Mouse (Mus musculus): Measurements from ENCODE around the gene Col28a1. TPM values are rescaled to one million over a fixed set of nuclear protein-coding genes. Genes with fewer than 3 reads are reported as not detected.

The Col28a1 gene
- polyA plus RNA-seq, 1 experiment, result 0.01 TPM

DNA sequence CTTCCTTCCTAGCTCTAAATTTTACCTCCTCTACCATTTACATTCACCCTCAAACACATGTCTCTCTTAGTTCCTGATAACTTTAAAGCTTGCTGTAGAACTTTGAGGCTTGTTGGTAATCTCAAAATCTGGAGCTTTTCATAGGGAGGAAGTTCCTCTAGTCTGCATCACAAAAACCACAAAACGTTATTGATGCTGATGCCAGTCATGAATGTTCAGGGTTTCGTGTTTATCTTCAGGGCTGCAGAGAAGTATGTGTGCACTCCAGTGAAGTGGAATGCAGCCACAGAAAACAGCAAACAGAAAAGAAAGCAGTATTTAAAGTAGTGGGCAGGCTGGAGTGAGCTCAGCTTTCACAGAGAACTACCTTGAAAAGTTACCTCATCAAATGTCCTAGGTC lies 124.0 kb downstream of the Col28a1 start:
- Histone ChIP-seq H3ac (ENCODE audit: control insufficient read depth, insufficient read length, low read depth) (no peak overlapping the region), H3K36me3 (ENCODE audit: control insufficient read depth, insufficient read depth) (no peaks in the 10 kb centered on the region), H3K79me3 (ENCODE audit: low read depth) (no peaks in the 10 kb centered on the region), H3K27me3 (ENCODE audit: control insufficient read depth, insufficient read depth, insufficient read length) (no peaks in the 10 kb centered on the region), H3K4me3 (ENCODE audit: insufficient read depth, poor library complexity, severe bottlenecking) (no peak overlapping the region), H3K79me2 (ENCODE audit: control insufficient read depth, insufficient read depth) (no peaks in the 10 kb centered on the region)
- no peak for TF ChIP-seq FOSL1 (IDR thresholded peaks at IDR 0.05; ENCODE audit: insufficient read depth, low read length, poor library complexity, severe bottlenecking)
- no peak for TF ChIP-seq CTCF (IDR thresholded peaks at IDR 0.05; ENCODE audit: control insufficient read depth, insufficient read depth, insufficient read length)
- no peak for TF ChIP-seq MYOG (IDR thresholded peaks at IDR 0.05; ENCODE audit: control insufficient read depth, extremely low read depth, insufficient read length)
- no peak for TF ChIP-seq CEBPB (IDR thresholded peaks at IDR 0.05; ENCODE audit: low read depth)
- TF ChIP-seq MYOD1 (IDR thresholded peaks at IDR 0.05; ENCODE audit: control insufficient read depth, insufficient read length, low read depth), result no peak
- no peak for TF ChIP-seq MAX (IDR thresholded peaks at IDR 0.05)
- TF ChIP-seq USF1 (IDR thresholded peaks at IDR 0.05; ENCODE audit: low read depth), result no peak

DNA sequence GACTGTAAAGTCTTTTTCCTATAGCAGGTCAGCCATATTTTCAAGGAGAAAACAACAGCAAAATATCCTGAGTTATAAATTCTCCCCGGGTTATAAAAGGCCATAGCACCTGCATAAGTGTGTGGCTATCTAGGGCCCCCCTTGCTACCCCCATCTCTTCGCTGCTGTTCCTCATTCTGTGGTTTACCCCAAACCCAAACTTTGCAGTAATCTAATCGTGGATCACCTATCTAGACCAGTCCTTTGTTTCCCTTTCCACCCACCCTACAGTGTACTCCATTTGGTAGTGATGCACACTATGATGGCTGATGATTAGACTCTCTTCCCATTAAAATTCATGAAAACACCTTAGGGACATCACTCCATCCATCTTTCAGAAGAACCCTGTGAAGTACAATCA lies 125.3 kb downstream of the Col28a1 start:
- Histone ChIP-seq H3K79me3 (ENCODE audit: low read depth) (no peaks in the 10 kb centered on the region), H3ac (ENCODE audit: control insufficient read depth, insufficient read length, low read depth) (no peak overlapping the region)
- TF ChIP-seq CEBPB (IDR thresholded peaks at IDR 0.05; ENCODE audit: low read depth), result no peak
- no peak for TF ChIP-seq CTCF (IDR thresholded peaks at IDR 0.05; ENCODE audit: control insufficient read depth, insufficient read depth, insufficient read length)
- TF ChIP-seq MYOD1 (IDR thresholded peaks at IDR 0.05; ENCODE audit: control insufficient read depth, insufficient read length, low read depth), result no peak
- no peak for TF ChIP-seq USF1 (IDR thresholded peaks at IDR 0.05; ENCODE audit: low read depth)
- TF ChIP-seq MAX (IDR thresholded peaks at IDR 0.05), result no peak
- no peak for TF ChIP-seq MYOG (IDR thresholded peaks at IDR 0.05; ENCODE audit: control insufficient read depth, extremely low read depth, insufficient read length)
- no peak for TF ChIP-seq FOSL1 (IDR thresholded peaks at IDR 0.05; ENCODE audit: insufficient read depth, low read length, poor library complexity, severe bottlenecking)

DNA sequence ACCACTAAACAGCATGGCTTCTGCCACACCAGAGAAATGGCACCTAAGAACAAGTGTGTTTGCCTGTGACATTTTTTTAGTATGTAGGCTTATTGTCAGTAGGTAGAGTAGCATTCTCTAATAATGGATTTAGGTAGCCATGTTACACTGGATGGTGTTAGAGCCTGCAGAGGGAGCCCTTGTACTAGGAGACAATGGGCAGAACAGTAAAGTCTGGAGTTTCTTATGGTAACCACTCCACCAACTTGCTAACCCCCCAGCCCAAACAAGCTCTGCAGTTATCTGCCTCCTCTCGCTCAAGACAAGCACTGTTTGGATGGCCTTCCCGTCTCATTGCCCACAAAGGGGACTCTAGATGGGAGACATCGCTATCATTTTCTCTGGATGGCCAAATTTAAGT lies 126.2 kb downstream of the Col28a1 start:
- Histone ChIP-seq H3K79me3 (ENCODE audit: low read depth) (no peaks in the 10 kb centered on the region), H3ac (ENCODE audit: control insufficient read depth, insufficient read length, low read depth) (no peak overlapping the region), H3K4me3 (ENCODE audit: insufficient read depth, poor library complexity, severe bottlenecking) (no peak overlapping the region), H3K36me3 (ENCODE audit: control insufficient read depth, insufficient read depth) (no peaks in the 10 kb centered on the region), H3K27me3 (ENCODE audit: control insufficient read depth, insufficient read depth, insufficient read length) (no peaks in the 10 kb centered on the region), H3K79me2 (ENCODE audit: control insufficient read depth, insufficient read depth) (no peaks in the 10 kb centered on the region)
- TF ChIP-seq CEBPB (IDR thresholded peaks at IDR 0.05; ENCODE audit: low read depth), result no peak
- TF ChIP-seq MYOD1 (IDR thresholded peaks at IDR 0.05; ENCODE audit: control insufficient read depth, insufficient read length, low read depth), result no peak
- no peak for TF ChIP-seq MYOG (IDR thresholded peaks at IDR 0.05; ENCODE audit: control insufficient read depth, extremely low read depth, insufficient read length)
- no peak for TF ChIP-seq FOSL1 (IDR thresholded peaks at IDR 0.05; ENCODE audit: insufficient read depth, low read length, poor library complexity, severe bottlenecking)
- TF ChIP-seq CTCF (IDR thresholded peaks at IDR 0.05; ENCODE audit: control insufficient read depth, insufficient read depth, insufficient read length), result no peak

More for the DNA sequence above, 125.3 kb downstream of the Col28a1 start:
- Histone ChIP-seq H3K4me3 (ENCODE audit: insufficient read depth, poor library complexity, severe bottlenecking) (no peak overlapping the region), H3K79me2 (ENCODE audit: control insufficient read depth, insufficient read depth) (no peaks in the 10 kb centered on the region), H3K36me3 (ENCODE audit: control insufficient read depth, insufficient read depth) (no peaks in the 10 kb centered on the region), H3K27me3 (ENCODE audit: control insufficient read depth, insufficient read depth, insufficient read length) (no peaks in the 10 kb centered on the region)

DNA sequence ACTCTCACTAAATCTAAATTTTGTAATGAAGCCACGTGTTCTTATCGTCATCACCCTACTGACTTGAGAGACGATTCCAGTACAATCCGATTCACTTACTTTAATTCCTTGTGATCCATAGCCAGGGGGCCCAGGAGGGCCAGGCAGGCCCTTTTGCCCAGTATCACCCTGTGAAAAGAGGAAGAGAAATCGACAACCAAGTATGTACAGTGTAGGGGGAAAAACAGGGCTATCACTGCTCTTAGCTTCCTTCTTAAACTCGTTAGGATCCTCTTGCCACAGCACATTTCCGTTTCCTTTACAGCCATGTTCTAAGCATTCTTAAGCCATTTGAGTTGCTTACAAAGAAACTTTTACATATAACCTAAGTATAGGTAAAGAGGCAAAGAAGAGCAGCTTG lies 133.2 kb downstream of the Col28a1 start:
- H3K79me3 ChIP-seq (ENCODE audit: low read depth), result no peaks in the 10 kb centered on the region
- no peaks in the 10 kb centered on the region for H3K36me3 ChIP-seq (ENCODE audit: control insufficient read depth, insufficient read depth)
- no peak overlapping the region for H3K4me3 ChIP-seq (ENCODE audit: insufficient read depth, poor library complexity, severe bottlenecking)
- no peak overlapping the region for H3ac ChIP-seq (ENCODE audit: control insufficient read depth, insufficient read length, low read depth)
- no peaks in the 10 kb centered on the region for H3K27me3 ChIP-seq (ENCODE audit: control insufficient read depth, insufficient read depth, insufficient read length)
- TF ChIP-seq MYOD1 (IDR thresholded peaks at IDR 0.05; ENCODE audit: control insufficient read depth, insufficient read length, low read depth) (no peak), CTCF (IDR thresholded peaks at IDR 0.05; ENCODE audit: control insufficient read depth, insufficient read depth, insufficient read length) (no peak), CEBPB (IDR thresholded peaks at IDR 0.05; ENCODE audit: low read depth) (no peak), USF1 (IDR thresholded peaks at IDR 0.05; ENCODE audit: low read depth) (no peak), MAX (IDR thresholded peaks at IDR 0.05) (no peak), MYOG (IDR thresholded peaks at IDR 0.05; ENCODE audit: control insufficient read depth, extremely low read depth, insufficient read length) (no peak), FOSL1 (IDR thresholded peaks at IDR 0.05; ENCODE audit: insufficient read depth, low read length, poor library complexity, severe bottlenecking) (no peak)
- H3K79me2 ChIP-seq (ENCODE audit: control insufficient read depth, insufficient read depth), result no peaks in the 10 kb centered on the region

DNA sequence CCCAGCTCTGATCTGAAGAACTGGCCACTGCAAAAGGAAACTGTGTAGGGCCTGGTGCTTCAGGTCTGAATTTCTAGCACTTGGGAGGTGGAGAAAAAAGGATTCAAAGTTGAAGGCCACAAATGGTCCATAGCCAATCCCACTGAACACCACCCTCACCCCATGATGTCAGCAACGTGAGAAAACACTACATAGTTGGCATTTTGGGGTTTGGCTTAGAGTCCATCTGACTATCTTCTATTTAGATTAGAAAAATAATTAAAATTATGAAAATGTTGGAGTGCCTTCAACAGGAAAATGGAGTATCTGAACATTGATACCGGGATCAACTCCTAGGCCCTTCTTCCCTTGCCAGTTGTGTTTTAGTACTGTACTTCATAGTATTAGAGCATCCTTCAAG lies 144.2 kb downstream of the Col28a1 start:
- Histone ChIP-seq H3K79me2 (ENCODE audit: control insufficient read depth, insufficient read depth) (no peaks in the 10 kb centered on the region), H3K36me3 (ENCODE audit: control insufficient read depth, insufficient read depth) (no peaks in the 10 kb centered on the region), H3K4me3 (ENCODE audit: insufficient read depth, poor library complexity, severe bottlenecking) (no peak overlapping the region), H3ac (ENCODE audit: control insufficient read depth, insufficient read length, low read depth) (no peak overlapping the region), H3K79me3 (ENCODE audit: low read depth) (no peaks in the 10 kb centered on the region), H3K27me3 (ENCODE audit: control insufficient read depth, insufficient read depth, insufficient read length) (no peaks in the 10 kb centered on the region)
- TF ChIP-seq MYOG (IDR thresholded peaks at IDR 0.05; ENCODE audit: control insufficient read depth, extremely low read depth, insufficient read length), result no peak
- TF ChIP-seq CTCF (IDR thresholded peaks at IDR 0.05; ENCODE audit: control insufficient read depth, insufficient read depth, insufficient read length), result no peak
- TF ChIP-seq FOSL1 (IDR thresholded peaks at IDR 0.05; ENCODE audit: insufficient read depth, low read length, poor library complexity, severe bottlenecking), result no peak
- no peak for TF ChIP-seq CEBPB (IDR thresholded peaks at IDR 0.05; ENCODE audit: low read depth)
- TF ChIP-seq MAX (IDR thresholded peaks at IDR 0.05), result no peak
- no peak for TF ChIP-seq MYOD1 (IDR thresholded peaks at IDR 0.05; ENCODE audit: control insufficient read depth, insufficient read length, low read depth)
- no peak for TF ChIP-seq USF1 (IDR thresholded peaks at IDR 0.05; ENCODE audit: low read depth)

DNA sequence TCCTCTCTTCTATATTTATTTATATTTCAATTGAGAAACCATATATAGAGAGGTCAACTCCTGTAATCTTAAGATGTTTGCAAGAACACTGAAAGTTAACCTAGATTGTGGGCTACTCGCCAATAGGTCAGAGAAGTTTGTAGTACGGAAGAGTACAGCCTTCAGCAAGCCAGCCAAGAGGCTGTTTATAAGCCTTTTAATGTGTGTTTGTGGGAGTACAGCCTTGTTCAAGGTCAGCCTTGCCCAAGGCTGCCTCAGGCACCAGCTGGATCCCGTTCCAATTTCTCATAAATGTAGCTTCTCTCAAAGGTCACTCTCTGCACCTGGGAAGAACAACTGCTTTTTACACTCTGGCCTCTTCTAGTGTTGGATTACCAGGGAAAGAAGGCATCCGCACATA lies 146.0 kb downstream of the Col28a1 start:
- no peaks in the 10 kb centered on the region for H3K36me3 ChIP-seq (ENCODE audit: control insufficient read depth, insufficient read depth)
- H3K27me3 ChIP-seq (ENCODE audit: control insufficient read depth, insufficient read depth, insufficient read length), result no peaks in the 10 kb centered on the region
- no peak overlapping the region for H3K4me3 ChIP-seq (ENCODE audit: insufficient read depth, poor library complexity, severe bottlenecking)
- no peaks in the 10 kb centered on the region for H3K79me3 ChIP-seq (ENCODE audit: low read depth)
- no peaks in the 10 kb centered on the region for H3K79me2 ChIP-seq (ENCODE audit: control insufficient read depth, insufficient read depth)
- no peak for TF ChIP-seq FOSL1 (IDR thresholded peaks at IDR 0.05; ENCODE audit: insufficient read depth, low read length, poor library complexity, severe bottlenecking)
- no peak for TF ChIP-seq MYOG (IDR thresholded peaks at IDR 0.05; ENCODE audit: control insufficient read depth, extremely low read depth, insufficient read length)
- TF ChIP-seq CEBPB (IDR thresholded peaks at IDR 0.05; ENCODE audit: low read depth), result no peak
- TF ChIP-seq MAX (IDR thresholded peaks at IDR 0.05), result no peak
- no peak for TF ChIP-seq USF1 (IDR thresholded peaks at IDR 0.05; ENCODE audit: low read depth)
- no peak for TF ChIP-seq MYOD1 (IDR thresholded peaks at IDR 0.05; ENCODE audit: control insufficient read depth, insufficient read length, low read depth)
- TF ChIP-seq CTCF (IDR thresholded peaks at IDR 0.05; ENCODE audit: control insufficient read depth, insufficient read depth, insufficient read length), result no peak
- H3ac ChIP-seq (ENCODE audit: control insufficient read depth, insufficient read length, low read depth), result no peak overlapping the region
